Mouse (Mus musculus) c-Kit-positive CD71-negative TER-119-negative erythroid progenitor cells, embryonic 14.5 days (primary cell): ENCODE results near the gene Cgnl1.

Experiments
- DNase-seq: peaks from one replicate; pipeline ENCODE4 v3.0.0-alpha.2; 2013; ENCODE audit warnings: low read depth

The Cgnl1 gene

DNA sequence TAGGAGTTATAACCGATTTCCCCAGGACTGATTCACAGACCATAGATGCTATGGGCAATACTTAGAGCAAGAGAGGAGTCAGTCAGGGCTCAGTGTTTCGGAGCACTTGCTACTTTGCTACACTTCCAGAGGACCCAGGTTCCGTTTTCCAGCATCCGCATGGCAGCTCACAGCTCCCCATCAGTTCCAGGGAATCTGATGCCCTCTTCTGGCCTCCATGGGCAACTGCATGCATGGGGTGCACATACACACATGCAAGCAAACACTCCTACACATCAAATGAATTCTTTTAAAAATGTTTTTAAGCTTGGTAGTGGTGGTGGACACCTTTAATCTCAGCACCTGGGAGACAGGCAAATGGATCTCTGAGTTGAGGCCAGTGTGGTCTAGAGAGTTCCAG is 98.9 kb downstream of the Cgnl1 start:
- DNase-seq = no peak

DNA sequence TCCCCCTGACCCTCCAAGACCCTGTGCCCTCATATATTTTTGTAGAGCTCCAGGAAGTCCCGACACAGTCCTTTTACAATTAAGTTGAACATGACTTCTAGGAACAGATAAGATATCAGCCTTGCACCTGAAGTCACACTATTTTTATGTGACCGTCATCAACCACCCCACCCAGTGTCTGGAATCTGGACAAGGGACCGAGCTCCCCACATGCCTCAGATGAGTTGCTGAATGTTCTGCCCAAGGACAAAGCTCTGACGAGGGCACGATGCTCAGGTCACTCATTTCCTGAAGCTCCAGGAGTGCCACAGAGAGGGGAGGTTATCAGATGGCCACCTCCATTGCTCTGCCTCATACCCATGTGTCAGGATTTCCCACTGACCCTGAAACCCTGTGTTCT is 100.7 kb downstream of the Cgnl1 start:
- DNase-seq = no peak

DNA sequence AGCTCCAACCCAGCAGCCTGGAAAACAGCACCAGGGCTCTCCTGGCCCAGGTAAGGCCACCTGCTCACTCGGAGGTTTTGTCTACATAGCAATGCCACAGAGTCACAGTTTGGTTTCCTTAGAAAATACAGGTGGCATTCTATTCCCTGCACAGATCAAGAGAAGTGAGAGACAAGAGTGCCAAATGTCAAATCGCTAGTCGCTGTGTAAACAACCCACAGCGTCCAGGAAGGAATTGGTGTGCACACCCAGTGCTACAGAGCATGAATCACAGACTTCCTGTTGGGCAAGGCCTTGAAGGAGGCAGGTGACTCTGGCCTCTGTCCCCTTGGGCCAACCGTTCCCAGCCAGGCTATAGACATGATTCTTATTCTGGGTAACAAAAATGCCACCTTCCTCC is 103.8 kb downstream of the Cgnl1 start:
- no peak for DNase-seq

DNA sequence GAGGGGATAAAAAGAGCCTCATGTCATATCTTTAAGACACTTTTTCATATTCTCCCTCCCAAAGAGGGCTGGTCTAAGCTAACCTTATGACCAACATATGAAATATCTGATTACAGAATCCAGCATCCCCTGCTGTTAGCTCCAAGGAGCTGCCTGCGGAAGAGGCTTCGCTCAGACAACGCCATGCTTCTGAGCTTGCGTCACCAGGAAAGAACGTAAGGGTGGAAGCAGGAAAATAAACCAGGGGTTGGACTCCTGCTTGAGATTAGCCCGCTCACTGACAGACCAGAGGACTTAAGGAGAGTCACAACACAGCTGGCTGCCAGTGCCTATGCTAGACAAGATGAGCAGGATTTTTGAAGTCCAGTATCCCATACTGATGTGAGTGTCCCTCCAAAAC is 105.0 kb downstream of the Cgnl1 start:
- DNase-seq = no peak

DNA sequence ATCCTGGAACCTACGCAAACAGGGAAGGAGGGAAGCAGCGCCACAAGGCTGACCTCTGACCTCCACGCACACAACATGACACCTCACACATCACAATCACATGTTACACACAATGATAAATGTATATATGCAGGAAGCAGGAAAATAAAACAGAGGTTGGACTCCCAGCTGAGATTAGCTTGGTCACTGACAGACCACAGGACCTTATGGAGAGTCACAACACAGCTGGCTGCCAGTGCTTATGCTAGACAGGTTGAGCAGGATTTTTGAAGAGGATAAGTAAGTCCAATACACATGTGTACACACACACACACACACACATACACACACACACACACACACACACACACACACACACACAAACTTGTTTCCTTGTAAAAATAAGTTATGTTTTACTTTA is 105.9 kb downstream of the Cgnl1 start:
- no peak for DNase-seq

DNA sequence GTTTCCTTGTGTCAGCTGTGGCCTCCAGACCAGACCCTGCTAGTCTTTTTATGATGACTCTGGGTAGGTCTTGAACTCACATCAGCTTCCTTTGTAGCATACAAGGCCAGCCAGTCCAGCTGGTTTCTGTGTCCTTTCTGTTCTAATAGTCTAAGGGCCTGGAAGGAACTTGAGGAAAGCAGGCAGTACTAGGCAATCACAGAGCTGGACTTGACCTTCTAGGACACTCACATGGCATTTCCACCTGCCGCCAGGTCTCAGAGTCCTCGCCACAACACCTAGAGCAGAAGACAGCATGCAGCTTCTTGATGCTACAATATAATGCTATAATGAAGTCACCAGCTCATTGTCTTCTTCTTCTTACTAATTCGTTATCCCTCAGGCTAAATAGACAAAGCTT is 106.5 kb downstream of the Cgnl1 start:
- no peak for DNase-seq

DNA sequence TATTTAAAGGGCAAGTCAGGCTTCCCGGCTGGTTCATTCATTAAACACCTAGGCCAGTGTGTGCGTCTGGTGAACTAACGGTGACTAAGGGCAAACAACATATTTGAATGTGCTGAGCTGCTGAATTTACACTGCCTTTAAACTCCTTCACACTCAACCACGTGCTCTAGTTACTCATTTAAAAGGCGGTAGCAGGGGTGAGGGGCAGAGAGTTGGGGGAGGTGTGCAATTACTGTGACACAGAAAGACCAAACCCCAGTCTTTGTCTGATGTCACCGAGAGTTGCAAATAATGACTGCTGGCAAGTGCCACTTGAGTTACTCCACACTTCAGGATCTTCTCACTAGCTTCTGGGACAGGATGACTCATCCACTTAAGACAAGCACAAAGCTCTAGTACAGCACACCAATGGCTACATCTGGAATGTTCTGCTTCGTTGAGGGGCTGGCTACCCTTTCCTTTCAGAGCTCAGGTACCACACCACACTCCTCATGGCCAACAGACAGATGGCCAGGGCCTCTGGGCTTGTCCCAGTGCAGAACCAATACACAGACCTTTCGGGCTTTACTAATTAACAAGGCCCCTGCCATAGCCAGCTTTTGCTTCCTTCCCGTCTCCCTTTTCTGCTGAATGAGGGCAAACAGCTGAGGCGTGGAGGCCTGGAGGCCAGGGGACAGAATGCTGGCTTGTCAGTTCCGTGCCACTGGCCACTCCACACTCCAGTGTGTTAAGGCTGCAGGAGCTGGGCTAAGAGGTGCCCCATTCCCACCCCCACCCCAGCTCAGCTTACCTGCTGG is 107.8 kb downstream of the Cgnl1 start:
- no peak for DNase-seq

DNA sequence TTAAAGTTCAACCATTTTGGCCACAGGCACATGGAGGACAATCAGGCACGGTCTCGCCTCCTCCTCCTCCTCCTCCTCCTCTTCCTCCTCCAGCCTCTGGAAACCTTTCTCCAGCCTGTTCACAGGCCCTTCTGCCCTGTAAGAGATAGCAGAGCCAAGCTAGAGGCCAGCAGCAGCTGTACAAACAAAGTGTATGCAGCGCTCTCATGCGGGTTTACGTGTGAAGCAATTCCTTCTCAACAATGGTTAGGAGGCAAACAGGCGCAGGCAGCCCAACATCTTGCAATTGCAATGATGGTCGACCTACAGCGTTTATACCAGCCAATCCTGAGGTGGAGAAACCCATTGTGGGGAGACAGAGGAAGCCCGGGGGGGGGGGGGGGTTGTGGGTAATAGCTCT is 110.9 kb downstream of the Cgnl1 start:
- DNase-seq = no peak

DNA sequence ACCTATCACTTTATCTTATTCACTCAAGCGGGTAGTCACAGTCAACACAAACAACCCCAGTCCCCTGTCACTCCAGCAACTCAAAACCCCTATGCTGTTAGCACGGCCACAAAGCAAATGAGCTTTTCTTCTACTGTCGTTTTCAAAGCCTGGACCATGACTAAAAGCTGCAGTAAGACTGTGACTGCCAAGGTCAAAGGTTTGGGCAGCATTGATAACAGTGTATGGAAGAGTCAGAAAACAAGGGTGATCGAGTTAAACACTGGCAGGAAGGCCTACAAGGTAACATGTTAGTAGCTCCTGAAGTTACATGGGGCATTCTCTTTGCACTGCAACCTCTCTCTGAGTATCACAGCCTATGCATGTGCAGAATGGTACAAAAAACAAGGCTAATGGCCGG is 111.7 kb downstream of the Cgnl1 start:
- DNase-seq = no peak

DNA sequence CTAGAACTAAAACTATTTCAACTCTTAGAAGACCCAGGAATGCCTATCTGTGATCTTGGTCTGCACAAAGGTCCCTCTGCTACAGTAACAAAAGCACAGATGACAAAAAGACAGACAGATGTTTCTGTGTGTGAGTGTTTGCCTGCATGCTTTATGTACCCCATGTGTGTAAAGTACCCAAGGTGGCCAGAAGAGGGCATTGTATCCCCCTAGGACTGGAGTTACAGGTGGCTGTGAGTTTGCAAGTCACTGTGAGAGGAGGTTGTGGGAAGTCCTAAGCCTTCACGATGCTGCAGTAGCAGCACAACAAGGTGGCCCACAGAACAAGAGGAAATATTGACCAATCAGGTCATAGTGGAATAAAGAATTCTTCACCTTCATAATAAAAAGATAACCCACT is 114.2 kb downstream of the Cgnl1 start:
- DNase-seq = no peak

DNA sequence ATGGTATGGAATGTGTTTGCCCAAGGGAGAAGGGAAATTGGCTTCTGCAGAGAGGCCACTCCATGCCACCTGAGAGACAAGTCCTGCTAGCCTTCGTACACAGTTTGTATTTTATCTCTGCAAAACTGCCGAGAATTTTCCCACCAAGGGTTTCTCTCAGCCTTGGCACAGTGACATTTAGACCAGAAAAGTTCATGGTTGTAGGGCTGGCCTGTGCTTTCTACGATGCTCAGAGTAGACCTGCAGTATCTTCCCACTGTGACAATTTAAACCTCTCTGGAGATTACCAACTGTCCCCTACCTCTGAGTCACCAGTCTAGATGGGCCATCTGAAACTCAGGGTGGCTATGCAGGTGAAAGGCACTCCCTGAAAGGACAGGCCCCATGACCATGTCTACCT is 116.5 kb downstream of the Cgnl1 start:
- no peak for DNase-seq

DNA sequence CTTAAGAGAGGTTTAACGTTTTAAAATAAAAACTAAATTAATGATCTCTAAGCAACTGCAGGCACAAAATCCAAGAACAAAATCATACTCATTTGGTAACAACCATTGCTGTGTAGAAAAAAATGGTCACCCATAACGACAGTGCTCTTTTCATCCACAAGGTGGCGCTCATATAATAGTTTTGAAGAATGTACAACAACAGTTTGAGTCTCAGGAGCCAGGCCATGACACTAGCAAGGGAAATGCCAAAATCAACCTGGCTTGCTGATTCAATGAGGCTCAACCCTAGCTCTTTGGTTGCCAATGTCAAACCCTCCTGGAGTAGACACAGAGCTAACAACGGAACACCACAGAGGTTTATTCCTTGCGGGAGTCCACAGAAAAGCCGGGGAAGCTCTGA is 125.3 kb downstream of the Cgnl1 start:
- peak; percentile 65 for DNase-seq

DNA sequence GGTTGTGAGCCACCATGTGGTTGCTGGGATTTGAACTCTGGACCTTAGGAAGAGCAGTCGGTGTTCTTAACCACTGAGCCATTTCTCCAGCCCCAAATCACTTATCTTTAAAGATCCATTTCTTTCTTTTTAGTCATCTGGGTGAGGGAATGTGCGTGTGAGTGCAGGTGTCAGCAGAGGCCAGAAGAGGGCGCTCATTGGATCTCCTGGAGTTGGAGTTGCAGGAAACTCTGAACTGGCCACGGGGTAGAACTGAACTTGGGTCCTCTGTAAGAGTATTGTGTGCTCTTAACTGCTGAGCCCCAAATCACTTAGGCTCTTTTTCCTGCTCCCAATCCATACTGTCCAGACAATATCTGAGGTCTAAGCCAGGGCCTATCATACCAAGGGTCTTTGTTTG is 127.8 kb downstream of the Cgnl1 start:
- DNase-seq = no peak

DNA sequence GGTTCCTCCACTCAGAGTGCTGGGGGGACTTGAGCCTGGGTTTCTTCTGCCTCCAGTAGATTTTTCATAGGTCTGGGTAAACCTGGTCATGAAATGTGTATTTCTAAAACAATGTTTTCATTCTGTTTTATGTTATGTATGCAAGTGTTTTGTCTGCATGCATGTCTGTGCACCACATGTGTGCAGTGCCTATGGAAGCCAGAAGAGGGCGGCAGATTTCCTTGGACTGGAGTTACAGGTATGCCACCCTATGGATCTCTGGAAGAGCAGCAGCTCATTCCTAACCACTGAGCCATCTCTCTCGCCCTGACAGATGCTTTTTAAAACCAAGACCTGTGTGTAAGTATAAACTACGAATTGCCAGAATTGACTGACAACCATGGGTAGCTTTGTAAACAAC is 129.1 kb downstream of the Cgnl1 start:
- DNase-seq = no peak

DNA sequence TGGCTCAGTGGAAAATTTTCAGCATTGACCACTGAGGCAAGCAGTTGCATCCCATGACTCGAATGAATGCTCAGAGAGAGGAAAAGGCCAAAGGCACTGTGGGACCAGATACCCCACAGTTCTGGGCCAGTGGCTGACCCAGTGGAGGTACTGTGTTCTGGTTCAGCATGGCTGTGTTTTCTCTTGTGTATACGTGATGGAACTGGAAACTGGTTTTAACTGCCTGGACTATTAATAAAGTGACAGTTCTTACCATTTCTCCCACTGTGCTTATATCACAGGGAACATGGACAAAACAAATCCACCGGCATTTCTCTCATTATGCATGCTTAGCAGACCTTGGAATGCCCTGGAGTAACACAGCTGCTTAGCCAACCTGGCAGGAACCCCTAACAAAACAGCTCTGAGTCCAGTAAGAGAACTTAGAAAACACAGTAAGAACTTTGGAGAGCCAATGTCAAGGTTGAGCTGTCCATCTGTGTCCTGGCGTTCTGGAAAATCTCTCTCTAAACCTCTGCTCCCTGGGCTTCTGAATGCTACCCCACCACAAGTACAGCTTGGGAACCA is 131.0 kb downstream of the Cgnl1 start:
- no peak for DNase-seq

DNA sequence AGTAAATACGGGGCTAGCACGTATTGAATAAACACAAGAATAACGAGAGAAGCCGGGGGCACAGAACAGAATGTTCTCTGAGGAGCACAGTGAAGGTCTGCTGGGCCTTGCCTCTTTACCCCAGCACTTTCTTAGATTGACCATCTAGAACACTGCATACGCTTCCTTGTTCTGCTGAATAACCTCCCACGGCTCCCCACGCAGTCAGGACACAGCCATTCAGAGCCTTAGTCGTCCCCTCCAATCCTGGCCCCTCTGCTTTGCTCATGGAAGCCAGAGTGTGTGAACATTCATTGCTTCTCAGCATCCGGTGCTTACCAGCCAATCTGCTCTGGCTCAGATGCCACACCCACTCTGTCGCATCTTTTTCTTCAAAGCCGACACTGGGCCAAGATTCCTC is 133.2 kb downstream of the Cgnl1 start:
- DNase-seq = no peak

DNA sequence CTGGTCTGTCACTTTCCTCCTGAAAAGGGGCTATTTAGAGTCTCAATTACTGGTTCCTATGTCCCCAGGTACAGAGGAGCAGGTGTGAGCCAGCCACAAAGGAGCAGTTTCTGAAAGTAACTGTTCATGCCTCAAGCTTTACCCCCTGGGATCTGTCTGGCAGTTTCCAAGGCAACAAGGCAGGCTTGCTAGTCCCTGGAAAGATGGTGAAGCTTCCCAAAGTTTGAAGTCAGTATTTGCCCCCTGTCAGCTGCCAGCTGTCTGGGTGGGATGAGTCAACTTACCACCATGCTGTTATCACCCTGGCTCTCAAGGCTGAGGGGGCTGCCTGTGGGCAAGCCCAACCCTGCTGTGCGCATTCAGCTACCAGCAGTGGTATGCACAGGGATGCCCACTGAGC is 134.5 kb downstream of the Cgnl1 start:
- no peak for DNase-seq

DNA sequence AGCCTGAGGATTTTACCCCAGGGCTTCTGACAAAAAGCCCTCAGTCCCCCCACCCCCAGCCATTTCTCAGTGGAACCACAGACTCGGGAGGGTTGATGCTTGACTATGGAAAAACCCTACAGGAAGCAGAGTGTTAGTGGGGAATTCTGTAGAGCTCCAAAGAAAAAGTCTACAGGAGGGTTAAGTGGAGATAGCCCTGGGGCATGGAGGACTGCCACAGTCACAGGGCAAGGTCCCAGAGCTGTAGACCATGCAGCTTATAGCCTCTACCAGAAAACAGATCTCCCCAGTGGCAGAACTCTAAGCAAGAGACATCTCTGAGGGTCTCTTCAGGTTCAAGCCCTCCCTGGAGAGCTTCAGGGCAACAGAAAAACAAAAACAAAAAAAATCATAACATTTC is 135.8 kb downstream of the Cgnl1 start:
- DNase-seq = no peak

DNA sequence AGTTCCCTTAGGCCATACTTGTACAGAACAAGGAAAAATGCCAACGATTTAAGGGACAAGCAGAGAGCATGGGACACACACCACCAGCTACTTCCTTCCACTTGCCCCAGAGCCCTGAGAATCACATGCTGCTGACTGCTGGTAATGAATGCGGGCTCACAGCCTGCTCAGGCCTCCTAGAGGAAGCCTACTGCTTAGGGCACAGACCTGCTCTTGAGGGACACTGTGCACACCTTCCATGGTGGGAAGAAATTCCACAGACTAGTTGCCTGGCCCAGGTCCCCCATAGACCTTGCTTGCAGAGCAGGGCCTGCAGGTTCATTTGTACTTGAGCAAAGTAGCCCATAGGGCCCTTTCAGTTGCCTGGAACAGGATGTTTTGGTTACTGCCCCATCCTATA is 136.5 kb downstream of the Cgnl1 start:
- no peak for DNase-seq

DNA sequence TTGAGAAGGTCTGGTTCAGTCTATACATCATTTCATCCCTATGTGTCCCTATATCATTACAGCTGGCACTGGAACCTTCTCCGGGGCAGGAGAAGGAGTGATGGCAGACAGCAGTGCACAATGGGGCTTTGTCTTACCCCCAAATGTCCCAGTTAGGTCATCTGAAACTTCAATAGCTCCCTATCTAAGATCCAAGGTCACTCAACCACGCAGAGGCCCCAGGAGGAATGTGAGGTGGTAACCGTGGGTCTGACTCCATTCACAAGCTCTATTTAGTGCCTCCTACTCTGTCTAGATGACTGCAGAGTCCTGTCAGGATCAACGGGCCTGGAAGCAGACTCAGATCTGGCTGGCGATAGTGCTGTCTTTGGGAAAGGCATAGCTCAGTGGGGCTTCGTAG is 142.5 kb downstream of the Cgnl1 start:
- no peak for DNase-seq

DNA sequence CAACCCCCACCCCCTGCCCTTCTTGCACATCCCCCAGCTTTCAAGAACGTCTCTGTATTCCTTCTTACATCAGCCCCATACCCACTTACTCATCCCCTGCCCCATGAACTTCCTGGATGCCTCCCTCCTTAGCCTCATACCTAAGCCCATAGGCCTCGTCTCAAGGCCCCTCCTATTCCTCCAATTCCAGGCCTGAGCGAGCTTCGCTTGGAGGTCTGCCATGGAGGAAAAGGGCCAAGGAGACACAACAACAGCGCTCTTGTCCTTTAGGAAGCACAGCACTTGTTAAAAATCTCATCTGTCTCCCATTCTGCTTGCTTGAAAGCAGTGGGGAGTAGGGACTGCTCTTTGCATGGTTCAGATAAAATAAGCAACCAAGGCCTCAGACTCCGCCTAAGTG is 143.1 kb downstream of the Cgnl1 start:
- no peak for DNase-seq

DNA sequence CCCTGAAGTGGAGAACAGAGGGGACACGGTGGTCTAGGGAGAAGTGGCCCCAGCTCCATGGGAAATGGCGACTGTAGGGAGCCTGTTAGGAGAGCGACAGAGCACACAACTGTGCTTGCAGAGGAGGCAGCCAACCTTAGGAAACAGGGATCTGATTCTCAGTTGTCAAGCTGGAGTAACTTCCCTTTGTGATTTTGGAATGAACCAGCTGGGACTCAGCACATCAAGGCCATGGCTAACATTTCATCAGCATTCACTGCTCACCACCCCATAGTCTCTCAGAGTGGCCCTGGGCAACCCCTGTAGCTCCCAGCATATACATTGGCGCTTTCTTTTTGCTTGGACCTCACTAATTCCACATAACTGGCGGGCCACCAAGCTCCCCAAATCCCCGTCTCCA is 145.4 kb downstream of the Cgnl1 start:
- no peak for DNase-seq

DNA sequence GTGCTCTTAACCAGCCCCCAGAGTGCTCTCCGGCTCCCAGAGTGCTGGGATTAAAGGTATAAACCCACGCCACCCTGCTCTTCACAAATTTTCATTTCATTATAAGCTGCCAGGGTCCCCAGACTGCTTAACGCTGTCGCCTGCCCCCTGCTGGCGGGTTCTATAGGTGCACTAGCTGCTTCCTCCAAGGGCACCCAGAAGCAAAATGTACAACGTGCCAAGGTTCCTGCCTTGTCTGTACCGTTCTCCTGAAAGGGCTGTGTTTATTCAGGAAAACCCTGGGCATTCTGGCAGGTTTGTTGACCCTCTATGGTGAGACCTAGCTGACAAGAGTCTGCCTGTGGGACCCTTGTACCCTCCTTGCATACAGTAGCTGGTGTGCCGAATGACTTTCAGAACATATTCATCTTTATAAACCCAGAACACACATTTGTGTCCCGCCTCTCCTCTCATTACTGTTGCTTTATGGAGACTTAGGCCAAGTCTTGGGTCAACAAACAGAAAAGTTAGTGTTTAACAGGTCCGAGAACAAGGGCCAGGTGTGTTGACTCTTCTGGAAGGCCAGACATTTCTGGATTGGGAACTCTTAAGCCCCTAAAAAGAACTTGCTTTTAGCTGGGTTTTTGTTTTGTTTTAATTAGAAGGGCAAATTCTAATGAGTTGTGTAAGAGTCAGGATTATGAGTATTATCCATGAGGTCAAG is 146.5 kb downstream of the Cgnl1 start:
- DNase-seq = peak; percentile 49
